Mouse (Mus musculus): ENCODE results near the gene Togaram2. TPM values are rescaled to one million over a fixed set of nuclear protein-coding genes. Genes with fewer than 3 reads are reported as not detected.
"Not testable (repeated sequence)": the region's sequence is repeated elsewhere in the genome, so short reads cannot be mapped to it uniquely, and the experiment has no call there.

The Togaram2 gene
- total RNA-seq (2014; fragmentation: Nextera tagmentation) = not detected in 2 replicates
- not detected in 2 replicates for total RNA-seq (2017)

GRCm38 (mm10) chr17:71673092-71673491 is at the start of gene Togaram2:
TSS of gene Togaram2 (plus strand) at chr17:71673261.
- no peak for ATAC-seq (replicated peaks; ENCODE audit: poor library complexity, severe bottlenecking)

GRCm38 (mm10) chr17:71631806-71632205 is 41.3 kb upstream of the Togaram2 start:
- ATAC-seq (replicated peaks; ENCODE audit: poor library complexity, severe bottlenecking) = no peak

- ATAC-seq (replicated peaks; ENCODE audit: poor library complexity, severe bottlenecking) = no peak
These were observed 39.7 kb upstream of the Togaram2 start for GRCm38 (mm10) chr17:71633350-71633749.

- no peak for ATAC-seq (replicated peaks; ENCODE audit: poor library complexity, severe bottlenecking)
These were observed 36.3 kb upstream of the Togaram2 start for GRCm38 (mm10) chr17:71636786-71637185.

GRCm38 (mm10) chr17:71637750-71638265 is 35.3 kb upstream of the Togaram2 start:
- no peak for ATAC-seq (replicated peaks; ENCODE audit: poor library complexity, severe bottlenecking)

- ATAC-seq (replicated peaks; ENCODE audit: poor library complexity, severe bottlenecking) = not testable (repeated sequence)
These were observed 34.0 kb upstream of the Togaram2 start for GRCm38 (mm10) chr17:71639056-71639455.

- ATAC-seq (replicated peaks; ENCODE audit: poor library complexity, severe bottlenecking) = no peak
These were observed 32.5 kb upstream of the Togaram2 start for GRCm38 (mm10) chr17:71640421-71641085.

- peak; percentile 66 for ATAC-seq (replicated peaks; ENCODE audit: poor library complexity, severe bottlenecking)
These were observed 30.9 kb upstream of the Togaram2 start for GRCm38 (mm10) chr17:71642190-71642589.

GRCm38 (mm10) chr17:71650011-71650410 is 23.1 kb upstream of the Togaram2 start:
- ATAC-seq (replicated peaks; ENCODE audit: poor library complexity, severe bottlenecking) = no peak

- ATAC-seq (replicated peaks; ENCODE audit: poor library complexity, severe bottlenecking) = no peak
These were observed 20.6 kb upstream of the Togaram2 start for GRCm38 (mm10) chr17:71652495-71652894.

GRCm38 (mm10) chr17:71652934-71653333 is 20.1 kb upstream of the Togaram2 start:
- ATAC-seq (replicated peaks; ENCODE audit: poor library complexity, severe bottlenecking) = no peak

GRCm38 (mm10) chr17:71657521-71657920 is 15.5 kb upstream of the Togaram2 start:
- no peak for ATAC-seq (replicated peaks; ENCODE audit: poor library complexity, severe bottlenecking)

GRCm38 (mm10) chr17:71658666-71659065 is 14.4 kb upstream of the Togaram2 start:
- ATAC-seq (replicated peaks; ENCODE audit: poor library complexity, severe bottlenecking) = no peak

- no peak for ATAC-seq (replicated peaks; ENCODE audit: poor library complexity, severe bottlenecking)
These were observed 12.7 kb upstream of the Togaram2 start for GRCm38 (mm10) chr17:71660390-71660789.

- ATAC-seq (replicated peaks; ENCODE audit: poor library complexity, severe bottlenecking) = peak; percentile 83
These were observed 10.3 kb upstream of the Togaram2 start for GRCm38 (mm10) chr17:71662751-71663250.

GRCm38 (mm10) chr17:71663491-71663890 is 9.6 kb upstream of the Togaram2 start:
- ATAC-seq (replicated peaks; ENCODE audit: poor library complexity, severe bottlenecking) = no peak; the same call in 1 of the 2 replicates

- ATAC-seq (replicated peaks; ENCODE audit: poor library complexity, severe bottlenecking) = no peak
These were observed 8.9 kb upstream of the Togaram2 start for GRCm38 (mm10) chr17:71664172-71664571.

- no peak for ATAC-seq (replicated peaks; ENCODE audit: poor library complexity, severe bottlenecking)
These were observed 7.9 kb upstream of the Togaram2 start for GRCm38 (mm10) chr17:71665201-71665600.

GRCm38 (mm10) chr17:71669511-71669910 is 3.5 kb upstream of the Togaram2 start:
- peak; percentile 68 for ATAC-seq (replicated peaks; ENCODE audit: poor library complexity, severe bottlenecking)

GRCm38 (mm10) chr17:71671840-71672546 is 1.1 kb upstream of the Togaram2 start:
- peak; percentile 61 for ATAC-seq (replicated peaks; ENCODE audit: poor library complexity, severe bottlenecking)

- no peak for ATAC-seq (replicated peaks; ENCODE audit: poor library complexity, severe bottlenecking)
These were observed 875 bp downstream of the Togaram2 start for GRCm38 (mm10) chr17:71673936-71674335.
